Mouse (Mus musculus): ENCODE measurements at regions not wholly inside any gene's neighbourhood (a gene's known extent, or its start where the extent isn't known, plus 50 kb on each side); places are given as distances from the start of the nearest gene placed in this dataset.

GRCm38 (mm10) chr6:59556668-59557310 lies 130.7 kb upstream of the Gprin3 start:
- DNase-seq = no peak

GRCm38 (mm10) chr6:59537025-59537424 lies 110.9 kb upstream of the Gprin3 start:
- no peak for DNase-seq

- no peak for DNase-seq
Measured at GRCm38 (mm10) chr6:59524940-59525265, 98.8 kb upstream of the Gprin3 start.

GRCm38 (mm10) chr6:59524095-59524939 lies 98.2 kb upstream of the Gprin3 start:
- no peak for DNase-seq

GRCm38 (mm10) chr6:59522960-59523359 lies 96.9 kb upstream of the Gprin3 start:
- no peak for DNase-seq

- DNase-seq = peak; percentile 20 to 41
Measured at GRCm38 (mm10) chr6:59500818-59501217, 74.7 kb upstream of the Gprin3 start.

- DNase-seq = no peak
Measured at GRCm38 (mm10) chr6:59498800-59499199, 72.7 kb upstream of the Gprin3 start.

GRCm38 (mm10) chr6:59498079-59498478 lies 72.0 kb upstream of the Gprin3 start:
- DNase-seq = peak; percentile 74 to 84

- no peak for DNase-seq
Measured at GRCm38 (mm10) chr6:59489001-59489575, 63.0 kb upstream of the Gprin3 start.

- DNase-seq = no peak
Measured at GRCm38 (mm10) chr6:59488386-59488785, 62.3 kb upstream of the Gprin3 start.

- no peak for DNase-seq
Measured at GRCm38 (mm10) chr6:59484004-59484403, 57.9 kb upstream of the Gprin3 start.

- DNase-seq = peak; percentile 58 to 80
Measured at GRCm38 (mm10) chr6:59483587-59483986, 57.5 kb upstream of the Gprin3 start.
